Mouse (Mus musculus) midbrain, postnatal 0 days (tissue): ENCODE measurements around the gene Hif3a. TPM values are rescaled to one million over a fixed set of nuclear protein-coding genes. Genes with fewer than 3 reads are reported as not detected.
A peak's percentile ranks its signal among the peaks of the same experiment; 100 is the strongest.

Experiments used
- ATAC-seq: fragments of 200-750 bp; cut with Nextera tagmentation; 2 replicates; pipeline ENCODE4 v1.8.0; 2017; ENCODE audit warnings: moderate number of reproducible peaks, mild to moderate bottlenecking, moderate TSS enrichment, moderate library complexity; ENCODE audit not compliant: low FRiP score
- DNase-seq: peaks from one replicate; pipeline ENCODE4 v3.0.0-alpha.2; 2015; ENCODE audit warnings: low spot score
- H3K27ac ChIP-seq: fragments of 300-500 bp; sonication (generic); 2 replicates; pipeline ENCODE4 v1.5.1; 2014; ENCODE audit warnings: low read depth, mild to moderate bottlenecking, low read length, mixed read lengths
- H3K27me3 ChIP-seq: fragments of 300-500 bp; sonication (generic); 2 replicates; pipeline ENCODE4 v1.6.1; 2014; ENCODE audit warnings: low read length, control low read depth, mixed read lengths; ENCODE audit not compliant: insufficient read depth
- H3K36me3 ChIP-seq: fragments of 300-500 bp; sonication (generic); 2 replicates; pipeline ENCODE4 v1.6.1; 2014; ENCODE audit warnings: low read length, control low read depth, mixed read lengths; ENCODE audit not compliant: insufficient read depth
- H3K4me1 ChIP-seq: fragments of 300-500 bp; sonication (generic); 2 replicates; pipeline ENCODE4 v1.6.1; 2014; ENCODE audit warnings: mild to moderate bottlenecking, control low read depth, antibody characterized with exemption, low read length, mixed read lengths; ENCODE audit not compliant: insufficient read depth
- H3K4me2 ChIP-seq: fragments of 300-500 bp; sonication (generic); 2 replicates; pipeline ENCODE4 v1.6.1; 2014; ENCODE audit warnings: low read depth, mild to moderate bottlenecking, low read length, mixed read lengths; ENCODE audit not compliant: poor library complexity, severe bottlenecking
- H3K4me3 ChIP-seq: fragments of 300-500 bp; sonication (generic); 2 replicates; pipeline ENCODE4 v1.5.1; 2014; ENCODE audit warnings: low read depth, mild to moderate bottlenecking, low read length, moderate library complexity
- H3K9ac ChIP-seq: fragments of 300-500 bp; sonication (generic); replicated peaks from 2 replicates; pipeline ENCODE4 v1.6.1; 2014; ENCODE audit warnings: mild to moderate bottlenecking, low read length, moderate library complexity, mixed read lengths; ENCODE audit not compliant: poor library complexity, severe bottlenecking
- H3K9me3 ChIP-seq: fragments of 300-500 bp; sonication (generic); 2 replicates; pipeline ENCODE4 v1.6.1; 2016; ENCODE audit warnings: low read length, control low read depth
- CTCF ChIP-seq: IDR thresholded peaks from 2 replicates; pipeline ENCODE4 v1.5.1; 2016; ENCODE audit warnings: antibody characterized with exemption, mild to moderate bottlenecking
- WGBS: fragments of 180-500 bp; shearing (Covaris S2); extraction: QIAGEN DNeasy Blood & Tissue Kit; methylation state at CpG from one replicate; pipeline ENCODE4 v1.1.7; 2014; 5-methylcytosine and 5-hydroxymethylcytosine counted together
- polyA plus RNA-seq: library from polyadenylated mRNA; unstranded; fragments of >200 nt; fragmentation: Nextera tagmentation; extraction: Ambion mirVana; gene quantifications from 2 replicates; pipeline ENCODE4 v1.2.1, GENCODE M21; 2015
- total RNA-seq: library from RNA; depleted of rRNA; stranded (reverse); fragments of >200 nt; gene quantifications from 2 replicates; pipeline ENCODE4 v1.2.3, GENCODE M21; 2014; rRNA removed

The Hif3a gene
- total and polyA plus RNA-seq, 2 experiments from 2014 or later, result 2.7 to 13.6 TPM

DNA sequence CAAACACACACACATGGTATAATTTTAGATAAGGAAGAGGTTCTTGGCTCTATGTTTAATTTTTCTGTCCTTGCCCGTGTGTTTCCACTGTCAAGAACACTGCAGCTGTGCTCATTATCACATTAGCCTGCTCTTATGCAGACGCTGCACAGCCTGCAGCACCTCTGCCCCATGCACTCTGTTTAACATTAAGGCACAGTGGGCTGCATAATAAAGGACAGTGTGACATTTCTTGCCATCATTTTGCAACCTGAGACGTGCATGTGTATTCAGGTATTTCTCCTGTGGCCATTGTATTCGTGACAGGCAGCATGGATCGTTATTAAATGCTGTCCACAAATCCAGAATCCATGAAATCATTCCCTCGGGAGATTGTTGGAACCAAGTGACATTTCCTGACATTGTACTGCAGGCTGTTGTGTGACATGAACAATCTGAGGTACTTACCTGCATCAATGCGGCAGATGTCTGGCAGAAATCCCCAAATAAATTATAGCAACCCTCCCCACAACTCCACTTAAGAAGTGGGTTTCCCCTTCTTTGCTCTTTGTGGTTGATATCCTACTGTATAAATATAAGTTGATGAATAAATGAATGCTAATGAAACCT, 74.6 kb downstream of the Hif3a start:
- H3K4me2 ChIP-seq, result peak overlapping the region; percentile 20; the same call in 1 of the 2 replicates
- H3K27me3 ChIP-seq, result no peaks in the 10 kb centered on the region
- WGBS, result 21% methylated on average over 7 of the region's 7 CpGs
- no peak for TF ChIP-seq CTCF
- peaks cover 31% of the 10 kb centered on the region for H3K4me1 ChIP-seq
- DNase-seq (peak; percentile 34), ATAC-seq (no peak)
- H3K27ac ChIP-seq, result peak overlapping the region; percentile 71
- H3K36me3 ChIP-seq, result no peaks in the 10 kb centered on the region
- peak overlapping the region; percentile 39 for H3K9ac ChIP-seq
- no peaks in the 10 kb centered on the region for H3K9me3 ChIP-seq
- H3K4me3 ChIP-seq, result 0 out of 2 replicates have a peak overlapping the region, but pooled peaks have one; percentile 6

DNA sequence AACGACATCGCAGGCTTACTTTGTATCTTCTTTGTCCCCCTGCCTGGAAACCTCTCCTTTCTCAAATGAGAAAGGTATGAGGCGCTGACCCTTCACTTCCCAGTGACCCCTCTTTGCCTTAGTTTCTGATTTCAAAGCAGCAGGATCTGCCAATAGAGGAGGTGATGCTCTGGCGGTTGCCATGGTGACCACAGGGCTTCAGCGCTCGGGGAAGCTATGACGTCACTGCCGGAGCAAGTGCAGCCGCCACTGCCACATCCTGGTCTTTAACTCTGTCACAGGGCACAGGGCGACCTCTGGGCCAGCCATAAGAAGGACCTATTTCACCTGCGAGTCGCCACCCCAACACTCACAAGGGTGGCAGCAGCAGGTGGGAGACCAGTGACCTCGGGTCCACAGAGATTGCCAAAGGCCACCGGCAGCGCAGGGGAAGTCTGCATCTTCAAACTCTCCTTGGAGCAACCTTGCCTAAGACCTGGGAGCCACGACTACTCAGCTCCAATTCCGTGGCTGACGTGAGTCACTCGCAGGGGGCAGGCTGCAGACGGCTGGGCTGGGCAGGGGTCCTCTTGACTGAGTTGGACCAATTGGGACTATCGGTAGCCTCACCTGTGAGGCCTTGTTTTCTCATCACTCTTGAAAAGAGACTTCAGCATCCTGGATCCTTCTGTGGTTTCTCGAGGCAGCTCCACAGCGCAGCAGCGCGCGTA, 79.2 kb downstream of the Hif3a start, which contains the start of gene Gm42372:
TSS of gene Gm42372 (plus strand) at position 228 of the 710 bp plus-strand sequence.
- H3K4me1 ChIP-seq, result peaks cover 19% of the 10 kb centered on the region
- no peaks in the 10 kb centered on the region for H3K36me3 ChIP-seq
- H3K4me2 ChIP-seq, result peak within 1 kb of the TSS; percentile 58
- no peaks in the 10 kb centered on the region for H3K9me3 ChIP-seq
- H3K4me3 ChIP-seq, result peak within 1 kb of the TSS; percentile 44
- no peak for TF ChIP-seq CTCF
- peak; percentile 92 for ATAC-seq
- 21% methylated on average over 26 of the region's 26 CpGs for WGBS
- DNase-seq, result peak; percentile 93
- no peaks in the 10 kb centered on the region for H3K27me3 ChIP-seq
- H3K9ac ChIP-seq, result peak within 1 kb of the TSS; percentile 66
- peak within 1 kb of the TSS; percentile 82 for H3K27ac ChIP-seq

Other genes with a start within 250 kb of the Hif3a start
- 252 and 291 TPM in 2 replicates for gene Strn4, start 246.5 kb downstream of the Hif3a start, total RNA-seq
- 156 and 165 TPM in 2 replicates for gene Strn4, start 246.5 kb downstream of the Hif3a start, polyA plus RNA-seq
- gene Fkrp, start 245.7 kb downstream of the Hif3a start, total RNA-seq, result 81.4 and 85.9 TPM in 2 replicates
- 50.0 and 53.5 TPM in 2 replicates for gene Fkrp, start 245.7 kb downstream of the Hif3a start, polyA plus RNA-seq
- 3.2 and 4.9 TPM in 2 replicates for gene Prkd2, start 219.5 kb downstream of the Hif3a start, total RNA-seq
- gene Prkd2, start 219.5 kb downstream of the Hif3a start, polyA plus RNA-seq, result 3.9 TPM in 2 replicates
- 86.0 and 107 TPM in 2 replicates for gene Dact3, start 187.1 kb downstream of the Hif3a start, total RNA-seq
- 7.5 and 7.7 TPM in 2 replicates for gene Dact3, start 187.1 kb downstream of the Hif3a start, polyA plus RNA-seq
- 1.9 and 5.2 TPM in 2 replicates for gene Gng8, start 170.6 kb downstream of the Hif3a start, total RNA-seq
- gene Gng8, start 170.6 kb downstream of the Hif3a start, polyA plus RNA-seq, result 12.3 and 15.9 TPM in 2 replicates
- 0.11 and 0.14 TPM in 2 replicates for gene Ptgir, start 155.9 kb downstream of the Hif3a start, total RNA-seq
- gene Ptgir, start 155.9 kb downstream of the Hif3a start, polyA plus RNA-seq, result 0.11 TPM in 1 of 2 replicates, not detected in the other
- gene Calm3, start 138.3 kb downstream of the Hif3a start, total RNA-seq, result 1,835 and 1,985 TPM in 2 replicates
- gene Calm3, start 138.3 kb downstream of the Hif3a start, polyA plus RNA-seq, result 467 and 471 TPM in 2 replicates
- 155 and 174 TPM in 2 replicates for gene Pnmal2, start 117.7 kb downstream of the Hif3a start, total RNA-seq
- 180 and 187 TPM in 2 replicates for gene Pnmal2, start 117.7 kb downstream of the Hif3a start, polyA plus RNA-seq
- gene Pnmal1, start 102.7 kb downstream of the Hif3a start, total RNA-seq, result 41.2 and 54.0 TPM in 2 replicates
- gene Pnmal1, start 102.7 kb downstream of the Hif3a start, polyA plus RNA-seq, result 64.8 and 65.2 TPM in 2 replicates
- gene Gm42372, start 79.3 kb downstream of the Hif3a start, total RNA-seq, result 48.8 and 49.0 TPM in 2 replicates
- 9.0 and 9.2 TPM in 2 replicates for gene Gm42372, start 79.3 kb downstream of the Hif3a start, polyA plus RNA-seq
- 5.5 and 5.8 TPM in 2 replicates for gene Ccdc8, start 69.7 kb downstream of the Hif3a start, total RNA-seq
- gene Ccdc8, start 69.7 kb downstream of the Hif3a start, polyA plus RNA-seq, result 2.0 and 2.5 TPM in 2 replicates
- 56.4 and 61.0 TPM in 2 replicates for gene Ppp5c, start 34.5 kb downstream of the Hif3a start, total RNA-seq
- 144 and 145 TPM in 2 replicates for gene Ppp5c, start 34.5 kb downstream of the Hif3a start, polyA plus RNA-seq
- gene Psg16, start 11.6 kb upstream of the Hif3a start, total RNA-seq, result 3.9 and 5.1 TPM in 2 replicates
- 6.8 and 7.6 TPM in 2 replicates for gene Psg16, start 11.6 kb upstream of the Hif3a start, polyA plus RNA-seq
- gene Ceacam3, start 87.9 kb upstream of the Hif3a start, total RNA-seq, result 0.09 TPM in 1 of 2 replicates, not detected in the other
- 0.06 TPM in 1 of 2 replicates, not detected in the other for gene Ceacam3, start 87.9 kb upstream of the Hif3a start, polyA plus RNA-seq
- 0.38 TPM in 1 of 2 replicates, not detected in the other for gene Psg29, start 141.1 kb upstream of the Hif3a start, total RNA-seq
- gene Psg29, start 141.1 kb upstream of the Hif3a start, polyA plus RNA-seq, result not detected in 2 replicates